Mouse (Mus musculus) liver, embryonic 14.5 days (tissue): ENCODE measurements around the gene Pdcd5. TPM values are rescaled to one million over a fixed set of nuclear protein-coding genes. Genes with fewer than 3 reads are reported as not detected.

Experiments used
- ATAC-seq: fragments of 200-750 bp; cut with Nextera tagmentation; 2 replicates; pipeline ENCODE4 v1.8.0; 2017; ENCODE audit warnings: moderate number of reproducible peaks, mild to moderate bottlenecking, moderate library complexity; ENCODE audit not compliant: insufficient read depth
- DNase-seq, 3 experiments: peaks; one replicate each; pipeline ENCODE4 v3.0.0-alpha.2; 2012 to 2013; ENCODE audit warnings: low read depth in 3 of 3, low spot score in 3 of 3
- H3K27ac ChIP-seq: fragments of 300-500 bp; sonication (generic); 2 replicates; pipeline ENCODE4 v1.5.1; 2014; ENCODE audit warnings: moderate library complexity, mild to moderate bottlenecking, control low read depth, inconsistent platforms
- H3K27me3 ChIP-seq: fragments of 300-500 bp; sonication (generic); 2 replicates; pipeline ENCODE4 v1.6.1; 2014; ENCODE audit warnings: mild to moderate bottlenecking, low read length, moderate library complexity; ENCODE audit not compliant: control insufficient read depth, insufficient read depth
- H3K36me3 ChIP-seq: fragments of 300-500 bp; sonication (generic); replicated peaks from 2 replicates; pipeline ENCODE4 v1.6.1; 2014; ENCODE audit warnings: low read depth; ENCODE audit not compliant: control insufficient read depth, insufficient read depth
- H3K4me1 ChIP-seq, 2 experiments: fragments of 200-500 bp in 1 of 2; fragments of 300-500 bp in 1 of 2; sonication (generic) in 1 of 2; replicated peaks; 2 replicates each; pipeline ENCODE4 v1.6.1; 2012 to 2014; ENCODE audit warnings: antibody characterized with exemption in 1 of 2, inconsistent platforms in 1 of 2, low read length in 1 of 2; ENCODE audit not compliant: control insufficient read depth in 2 of 2, insufficient read depth in 2 of 2
- H3K4me2 ChIP-seq: fragments of 300-500 bp; sonication (generic); 2 replicates; pipeline ENCODE4 v1.6.1; 2014; ENCODE audit warnings: low read depth, mild to moderate bottlenecking, control low read depth, moderate library complexity
- H3K4me3 ChIP-seq, 2 experiments: fragments of 200-500 bp in 1 of 2; fragments of 300-500 bp in 1 of 2; sonication (generic) in 1 of 2; 2 replicates each; pipeline ENCODE4 v1.5.1; 2012 to 2014; ENCODE audit warnings: low read depth in 2 of 2, low read length in 2 of 2, mild to moderate bottlenecking in 2 of 2, control low read depth in 1 of 2, inconsistent platforms in 1 of 2, moderate library complexity in 1 of 2; ENCODE audit not compliant: insufficient read depth in 1 of 2
- H3K9ac ChIP-seq: fragments of 300-500 bp; sonication (generic); replicated peaks from 2 replicates; pipeline ENCODE4 v1.6.1; 2014; ENCODE audit warnings: mild to moderate bottlenecking, control low read depth, moderate library complexity
- H3K9me3 ChIP-seq: fragments of 300-500 bp; sonication (generic); 2 replicates; pipeline ENCODE4 v1.6.1; 2016; ENCODE audit warnings: low read length, mixed read lengths; ENCODE audit not compliant: control insufficient read depth
- CTCF ChIP-seq: IDR thresholded peaks from 2 replicates; pipeline ENCODE4 v1.5.1; 2016; ENCODE audit warnings: antibody characterized with exemption, low read depth, control low read depth
- EP300 ChIP-seq: IDR thresholded peaks from 2 replicates; pipeline ENCODE4 v1.6.1; 2016; ENCODE audit warnings: antibody characterized with exemption, low read depth
- WGBS: fragments of 180-500 bp; shearing (Covaris S2); extraction: QIAGEN DNeasy Blood & Tissue Kit; methylation state at CpG from one replicate; pipeline ENCODE4 v1.1.7; 2014; ENCODE audit not compliant: insufficient replicate concordance; 5-methylcytosine and 5-hydroxymethylcytosine counted together
- polyA plus RNA-seq, 2 experiments: library from polyadenylated mRNA; depleted of rRNA in 1 of 2; stranded (reverse) in 1 of 2; unstranded in 1 of 2; fragments of >200 nt; fragmentation: Nextera tagmentation in 1 of 2; extraction: Ambion mirVana in 1 of 2; gene quantifications; 2 replicates each; pipeline versions ENCODE4 v1.2.1 to v1.2.3; 2012 to 2014

Gene Pdcd5
- polyA plus RNA-seq, 2 experiments, result 85.7 to 161 TPM

DNA sequence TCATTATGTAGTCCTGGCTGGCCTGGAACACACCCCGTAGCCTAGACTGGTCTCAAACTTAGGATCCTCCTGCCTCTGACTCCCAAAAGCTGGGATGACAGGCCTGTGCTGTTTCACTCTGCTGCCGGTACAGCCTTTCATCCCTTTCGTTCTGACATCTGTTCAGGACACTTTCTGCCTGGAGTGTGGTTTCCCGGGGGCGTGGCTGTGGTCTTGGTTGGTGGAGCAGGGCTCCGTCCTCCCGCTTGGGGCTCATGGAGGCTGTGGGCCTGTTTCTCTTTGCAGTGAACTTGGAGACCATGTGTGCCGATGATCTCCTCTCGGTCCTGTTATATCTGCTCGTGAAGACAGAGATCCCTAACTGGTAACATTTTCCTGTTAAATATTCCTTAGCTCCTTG, 40.5 kb downstream of the Pdcd5 start:
- no peak for DNase-seq
- H3K36me3 ChIP-seq, result peaks cover 37% of the 10 kb centered on the region
- 65% methylated on average over 10 of the region's 10 CpGs for WGBS

GRCm38 (mm10) chr7:35602766-35603165, 44.6 kb downstream of the Pdcd5 start:
- Histone ChIP-seq H3K27me3 (no peaks in the 10 kb centered on the region), H3K4me2 (no peak overlapping the region), H3K4me3 (no peak overlapping the region), H3K36me3 (peaks cover 21% of the 10 kb centered on the region), H3K27ac (no peak overlapping the region), H3K4me1 (peaks cover 6 to 9% of the 10 kb centered on the region in 2 experiments; a peak in 3 of 4 replicates), H3K9ac (no peak overlapping the region), H3K9me3 (no peaks in the 10 kb centered on the region)
- DNase-seq, result no peak
- TF ChIP-seq EP300 (no peak), CTCF (no peak)
- no peak for ATAC-seq
- WGBS, result 82% methylated on average over 5 of the region's 5 CpGs

More for the DNA sequence above, 40.5 kb downstream of the Pdcd5 start:
- Histone ChIP-seq H3K27ac (no peak overlapping the region), H3K4me3 (no peak overlapping the region), H3K4me1 (no peaks in the 10 kb centered on the region; a peak in 1 of 4 replicates), H3K9ac (no peak overlapping the region), H3K9me3 (no peaks in the 10 kb centered on the region), H3K4me2 (no peak overlapping the region), H3K27me3 (no peaks in the 10 kb centered on the region)
- no peak for TF ChIP-seq EP300
- no peak for TF ChIP-seq CTCF
- ATAC-seq, result no peak

- 33% methylated on average over 6 of the region's 6 CpGs for whole genome bisulfite sequencing
- no peak overlapping the region for H3K4me3 ChIP-seq
- DNase-seq, result peak in 1 of 3 experiments; percentile 7
- TF ChIP-seq EP300 (no peak), CTCF (no peak)
- ATAC-seq, result peak; percentile 79
- H3K36me3 ChIP-seq, result peaks cover 18% of the 10 kb centered on the region
- H3K9me3 ChIP-seq, result no peaks in the 10 kb centered on the region
- no peak overlapping the region for H3K4me2 ChIP-seq
- no peak overlapping the region for H3K27ac ChIP-seq
- peaks cover 6 to 9% of the 10 kb centered on the region in 2 experiments; a peak in 3 of 4 replicates for H3K4me1 ChIP-seq
- no peak overlapping the region for H3K9ac ChIP-seq
- H3K27me3 ChIP-seq, result no peaks in the 10 kb centered on the region
Observed at GRCm38 (mm10) chr7:35601106-35601505, 46.2 kb downstream of the Pdcd5 start.

DNA sequence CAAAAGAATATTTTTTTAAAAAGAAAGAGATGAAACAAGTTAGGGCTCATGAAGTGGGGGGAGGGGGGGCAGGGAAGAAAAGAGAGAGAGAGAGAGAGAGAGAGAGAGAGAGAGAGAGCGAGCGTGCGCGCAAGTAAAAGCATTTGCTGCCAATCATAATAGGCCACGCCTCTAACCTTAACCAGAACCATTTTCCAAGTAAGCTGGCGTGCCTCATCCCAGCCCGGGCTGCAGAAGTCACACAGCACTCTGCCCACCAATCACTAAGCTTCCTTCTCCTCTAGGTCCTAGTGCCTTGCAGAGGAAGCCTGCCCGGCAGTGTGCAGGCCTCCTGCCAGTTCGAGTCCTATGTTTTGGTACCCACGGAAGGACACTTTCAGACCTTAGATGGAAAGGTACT, 47.3 kb downstream of the Pdcd5 start:
- TF ChIP-seq EP300 (no peak), CTCF (no peak)
- Histone ChIP-seq H3K9me3 (no peaks in the 10 kb centered on the region), H3K4me2 (no peak overlapping the region), H3K4me1 (peaks cover 6 to 9% of the 10 kb centered on the region in 2 experiments; a peak in 3 of 4 replicates), H3K27me3 (no peaks in the 10 kb centered on the region), H3K36me3 (peaks cover 18% of the 10 kb centered on the region), H3K27ac (no peak overlapping the region), H3K4me3 (no peak overlapping the region), H3K9ac (no peak overlapping the region)
- DNase-seq (no peak), ATAC-seq (no peak)
- 85% methylated on average over 10 of the region's 10 CpGs for WGBS

GRCm38 (mm10) chr7:35599492-35599891, 47.8 kb downstream of the Pdcd5 start:
- no peak overlapping the region for H3K9ac ChIP-seq
- TF ChIP-seq CTCF (peak; percentile 31), EP300 (no peak)
- ATAC-seq (no peak), DNase-seq (no peak)
- H3K27ac ChIP-seq, result no peak overlapping the region
- peaks cover 19% of the 10 kb centered on the region for H3K36me3 ChIP-seq
- H3K9me3 ChIP-seq, result no peaks in the 10 kb centered on the region
- H3K4me2 ChIP-seq, result no peak overlapping the region
- H3K27me3 ChIP-seq, result no peaks in the 10 kb centered on the region
- WGBS, result 89% methylated on average over 9 of the region's 9 CpGs
- H3K4me3 ChIP-seq, result no peak overlapping the region
- peaks cover 6 to 9% of the 10 kb centered on the region in 2 experiments; a peak in 3 of 4 replicates for H3K4me1 ChIP-seq
